Mouse (Mus musculus) intestine, postnatal 0 days (tissue): ENCODE measurements around the gene Nfkbil1. TPM values are rescaled to one million over a fixed set of nuclear protein-coding genes. Genes with fewer than 3 reads are reported as not detected.

Experiments used
- ATAC-seq: fragments of 200-750 bp; cut with Nextera tagmentation; 2 replicates; pipeline ENCODE4 v1.8.0; 2017; ENCODE audit warnings: mild to moderate bottlenecking, moderate TSS enrichment, moderate library complexity
- H3K27ac ChIP-seq: fragments of 300-500 bp; sonication (generic); 2 replicates; pipeline ENCODE4 v1.5.1; 2014; ENCODE audit warnings: mild to moderate bottlenecking, low read depth, low read length, moderate library complexity
- H3K27me3 ChIP-seq: fragments of 300-500 bp; sonication (generic); replicated peaks from 2 replicates; pipeline ENCODE4 v1.6.1; 2014; ENCODE audit warnings: low read length, mixed read lengths; ENCODE audit not compliant: control insufficient read depth, insufficient read depth
- H3K36me3 ChIP-seq: fragments of 300-500 bp; sonication (generic); 2 replicates; pipeline ENCODE4 v1.6.1; 2014; ENCODE audit warnings: mild to moderate bottlenecking, moderate library complexity; ENCODE audit not compliant: control insufficient read depth, insufficient read depth
- H3K4me1 ChIP-seq: fragments of 300-500 bp; sonication (generic); replicated peaks from 2 replicates; pipeline ENCODE4 v1.6.1; 2014; ENCODE audit warnings: antibody characterized with exemption, low read length, mixed read lengths; ENCODE audit not compliant: control insufficient read depth, insufficient read depth
- H3K4me2 ChIP-seq: fragments of 300-500 bp; sonication (generic); replicated peaks from 2 replicates; pipeline ENCODE4 v1.6.1; 2014; ENCODE audit warnings: low read depth, mild to moderate bottlenecking, moderate library complexity
- H3K4me3 ChIP-seq: fragments of 300-500 bp; sonication (generic); 2 replicates; pipeline ENCODE4 v1.5.1; 2014; ENCODE audit warnings: low read depth, low read length
- H3K9ac ChIP-seq: fragments of 300-500 bp; sonication (generic); 2 replicates; pipeline ENCODE4 v1.6.1; 2014; ENCODE audit warnings: mild to moderate bottlenecking, low read depth, low read length
- H3K9me3 ChIP-seq: fragments of 300-500 bp; sonication (generic); 2 replicates; pipeline ENCODE4 v1.6.1; 2016; ENCODE audit warnings: mixed run types; ENCODE audit not compliant: control insufficient read depth
- CTCF ChIP-seq: sonication (generic); IDR thresholded peaks from 2 replicates; pipeline ENCODE4 v1.5.1; 2016; ENCODE audit warnings: low read depth, mild to moderate bottlenecking, control low read depth, antibody characterized with exemption, moderate library complexity
- WGBS: fragments of 180-500 bp; shearing (Covaris S2); extraction: QIAGEN DNeasy Blood & Tissue Kit; methylation state at CpG from one replicate; pipeline ENCODE4 v1.1.7; 2014; 5-methylcytosine and 5-hydroxymethylcytosine counted together
- polyA plus RNA-seq: library from polyadenylated mRNA; unstranded; fragments of >200 nt; fragmentation: Nextera tagmentation; extraction: Ambion mirVana; gene quantifications from 2 replicates; pipeline ENCODE4 v1.2.1, GENCODE M21; 2015

Gene Nfkbil1
- polyA plus RNA-seq, 1 experiment from 2014 or later = 8.1 TPM

- Histone ChIP-seq H3K4me2 (no peak overlapping the region), H3K27me3 (no peaks in the 10 kb centered on the region), H3K4me1 (no peaks in the 10 kb centered on the region), H3K9ac (no peak overlapping the region), H3K4me3 (no peak overlapping the region), H3K36me3 (peaks cover 43% of the 10 kb centered on the region), H3K9me3 (no peaks in the 10 kb centered on the region), H3K27ac (no peak overlapping the region)
- 0 out of 2 replicates have a peak, but pooled peaks have one; percentile 25 for ATAC-seq
- 58% methylated on average over 11 of the region's 11 CpGs for WGBS
- TF ChIP-seq CTCF = peak; percentile 87
These were observed 18.9 kb upstream of the Nfkbil1 start for GRCm38 (mm10) chr17:35254241-35255098.

- ATAC-seq = no peak
- H3K9ac ChIP-seq = no peak overlapping the region
- no peaks in the 10 kb centered on the region for H3K27me3 ChIP-seq
- no peak for TF ChIP-seq CTCF
- WGBS = 83% methylated on average over 32 of the region's 32 CpGs
- H3K4me1 ChIP-seq = no peaks in the 10 kb centered on the region
- H3K27ac ChIP-seq = no peak overlapping the region
- peaks cover 53% of the 10 kb centered on the region for H3K36me3 ChIP-seq
- H3K4me3 ChIP-seq = no peak overlapping the region
- no peaks in the 10 kb centered on the region for H3K9me3 ChIP-seq
- no peak overlapping the region for H3K4me2 ChIP-seq
These were observed 17.9 kb upstream of the Nfkbil1 start for GRCm38 (mm10) chr17:35253293-35254093.

- H3K4me3 ChIP-seq = no peak overlapping the region
- no peaks in the 10 kb centered on the region for H3K9me3 ChIP-seq
- no peak for TF ChIP-seq CTCF
- 80% methylated on average over 18 of the region's 18 CpGs for WGBS
- H3K27ac ChIP-seq = no peak overlapping the region
- H3K4me1 ChIP-seq = no peaks in the 10 kb centered on the region
- no peak overlapping the region for H3K9ac ChIP-seq
- H3K4me2 ChIP-seq = no peak overlapping the region
- H3K27me3 ChIP-seq = no peaks in the 10 kb centered on the region
- H3K36me3 ChIP-seq = peaks cover 61% of the 10 kb centered on the region
- ATAC-seq = no peak
These were observed 17.2 kb upstream of the Nfkbil1 start for GRCm38 (mm10) chr17:35252619-35253292.

GRCm38 (mm10) chr17:35251981-35252380, 16.4 kb upstream of the Nfkbil1 start:
- peaks cover 68% of the 10 kb centered on the region for H3K36me3 ChIP-seq
- no peaks in the 10 kb centered on the region for H3K9me3 ChIP-seq
- no peaks in the 10 kb centered on the region for H3K27me3 ChIP-seq
- no peak overlapping the region for H3K9ac ChIP-seq
- TF ChIP-seq CTCF = no peak
- no peak overlapping the region for H3K4me2 ChIP-seq
- H3K4me3 ChIP-seq = no peak overlapping the region
- no peaks in the 10 kb centered on the region for H3K4me1 ChIP-seq
- 78% methylated on average over 5 of the region's 5 CpGs for WGBS
- no peak for ATAC-seq
- no peak overlapping the region for H3K27ac ChIP-seq

GRCm38 (mm10) chr17:35251162-35251719, 15.6 kb upstream of the Nfkbil1 start:
- no peak overlapping the region for H3K9ac ChIP-seq
- H3K9me3 ChIP-seq = no peaks in the 10 kb centered on the region
- H3K4me2 ChIP-seq = no peak overlapping the region
- H3K4me1 ChIP-seq = no peaks in the 10 kb centered on the region
- no peak for TF ChIP-seq CTCF
- peaks cover 76% of the 10 kb centered on the region for H3K36me3 ChIP-seq
- no peaks in the 10 kb centered on the region for H3K27me3 ChIP-seq
- 80% methylated on average over 15 of the region's 15 CpGs for WGBS
- ATAC-seq = no peak
- H3K27ac ChIP-seq = no peak overlapping the region
- no peak overlapping the region for H3K4me3 ChIP-seq
